Mouse (Mus musculus): ENCODE data around the gene Ccdc85b. TPM values are rescaled to one million over a fixed set of nuclear protein-coding genes. Genes with fewer than 3 reads are reported as not detected.

Gene Ccdc85b
- polyA plus RNA-seq, 1 experiment from 2014 or later: 7.8 TPM

- H3K4me3 ChIP-seq (ENCODE audit: low read length): no peak overlapping the region
These were observed 15.2 kb upstream of the Ccdc85b start for GRCm38 (mm10) chr19:5472857-5473256.

GRCm38 (mm10) chr19:5471846-5472245 lies 14.2 kb upstream of the Ccdc85b start:
- no peak overlapping the region for H3K27ac ChIP-seq (ENCODE audit: low read length)
- H3K4me2 ChIP-seq (replicated peaks; ENCODE audit: low read depth, low read length): no peak overlapping the region
- no peaks in the 10 kb centered on the region for H3K9me3 ChIP-seq (ENCODE audit: low read length)
- no peak for ATAC-seq (ENCODE audit: low FRiP score, low TSS enrichment)
- no peak overlapping the region for H3K9ac ChIP-seq (replicated peaks; ENCODE audit: low read length)
- no peaks in the 10 kb centered on the region for H3K27me3 ChIP-seq (ENCODE audit: insufficient read depth, low read length)
- WGBS: 60% methylated on average over 5 of the region's 5 CpGs
- H3K36me3 ChIP-seq (ENCODE audit: insufficient read depth, low read length): peaks cover 10% of the 10 kb centered on the region; the same call in 1 of the 2 replicates
- peaks cover 21% of the 10 kb centered on the region for H3K4me1 ChIP-seq (ENCODE audit: insufficient read depth, low read length)
- H3K4me3 ChIP-seq (ENCODE audit: low read length): no peak overlapping the region

More at GRCm38 (mm10) chr19:5472857-5473256, 15.2 kb upstream of the Ccdc85b start:
- Histone ChIP-seq H3K4me1 (ENCODE audit: insufficient read depth, low read length) (peaks cover 21% of the 10 kb centered on the region), H3K9ac (replicated peaks; ENCODE audit: low read length) (no peak overlapping the region), H3K9me3 (ENCODE audit: low read length) (no peaks in the 10 kb centered on the region), H3K36me3 (ENCODE audit: insufficient read depth, low read length) (peaks cover 4% of the 10 kb centered on the region; the same call in 1 of the 2 replicates), H3K27me3 (ENCODE audit: insufficient read depth, low read length) (no peaks in the 10 kb centered on the region), H3K4me2 (replicated peaks; ENCODE audit: low read depth, low read length) (no peak overlapping the region), H3K27ac (ENCODE audit: low read length) (no peak overlapping the region)
- ATAC-seq (ENCODE audit: low FRiP score, low TSS enrichment): no peak
- WGBS: 76% methylated on average over 3 of the region's 3 CpGs

GRCm38 (mm10) chr19:5468374-5468773 lies 10.7 kb upstream of the Ccdc85b start, which contains the start of gene Ctsw:
TSS of gene Ctsw (minus strand) at chr19:5468507.
- Histone ChIP-seq H3K4me2 (replicated peaks; ENCODE audit: low read depth, low read length) (no peak within 1 kb of the TSS), H3K9ac (replicated peaks; ENCODE audit: low read length) (no peak within 1 kb of the TSS), H3K4me1 (ENCODE audit: insufficient read depth, low read length) (peaks cover 11% of the 10 kb centered on the region; the same call in 1 of the 2 replicates), H3K36me3 (ENCODE audit: insufficient read depth, low read length) (peaks cover 40% of the 10 kb centered on the region), H3K4me3 (ENCODE audit: low read length) (no peak within 1 kb of the TSS), H3K27me3 (ENCODE audit: insufficient read depth, low read length) (no peaks in the 10 kb centered on the region), H3K9me3 (ENCODE audit: low read length) (no peaks in the 10 kb centered on the region), H3K27ac (ENCODE audit: low read length) (no peak within 1 kb of the TSS)
- no peak for ATAC-seq (ENCODE audit: low FRiP score, low TSS enrichment)
- WGBS: 61% methylated on average over 5 of the region's 5 CpGs

- H3K27me3 ChIP-seq (ENCODE audit: insufficient read depth, low read length): no peaks in the 10 kb centered on the region
- no peaks in the 10 kb centered on the region for H3K9me3 ChIP-seq (ENCODE audit: low read length)
- H3K36me3 ChIP-seq (ENCODE audit: insufficient read depth, low read length): peaks cover 50% of the 10 kb centered on the region
- no peak overlapping the region for H3K4me2 ChIP-seq (replicated peaks; ENCODE audit: low read depth, low read length)
- no peak overlapping the region for H3K27ac ChIP-seq (ENCODE audit: low read length)
- ATAC-seq (ENCODE audit: low FRiP score, low TSS enrichment): no peak
- peaks cover 9% of the 10 kb centered on the region; the same call in 1 of the 2 replicates for H3K4me1 ChIP-seq (ENCODE audit: insufficient read depth, low read length)
- 93% methylated on average over 6 of the region's 6 CpGs for WGBS
- no peak overlapping the region for H3K4me3 ChIP-seq (ENCODE audit: low read length)
- 0 out of 2 replicates have a peak overlapping the region, but pooled peaks have one; percentile 10 for H3K9ac ChIP-seq (replicated peaks; ENCODE audit: low read length)
These were observed 9.3 kb upstream of the Ccdc85b start for GRCm38 (mm10) chr19:5466916-5467500.

- Histone ChIP-seq H3K27ac (ENCODE audit: low read length) (no peak overlapping the region), H3K9ac (replicated peaks; ENCODE audit: low read length) (no peak overlapping the region), H3K9me3 (ENCODE audit: low read length) (no peaks in the 10 kb centered on the region), H3K4me1 (ENCODE audit: insufficient read depth, low read length) (peaks cover 16% of the 10 kb centered on the region), H3K4me3 (ENCODE audit: low read length) (no peak overlapping the region), H3K27me3 (ENCODE audit: insufficient read depth, low read length) (no peaks in the 10 kb centered on the region), H3K36me3 (ENCODE audit: insufficient read depth, low read length) (peaks cover 50% of the 10 kb centered on the region), H3K4me2 (replicated peaks; ENCODE audit: low read depth, low read length) (no peak overlapping the region)
- no peak for ATAC-seq (ENCODE audit: low FRiP score, low TSS enrichment)
- 93% methylated on average over 8 of the region's 8 CpGs for WGBS
These were observed 7.3 kb upstream of the Ccdc85b start for GRCm38 (mm10) chr19:5465037-5465436.

- peak; percentile 55 for ATAC-seq (ENCODE audit: low FRiP score, low TSS enrichment)
- 36% methylated on average over 15 of the region's 15 CpGs for WGBS
- Histone ChIP-seq H3K4me3 (ENCODE audit: low read length) (peak overlapping the region; percentile 25), H3K4me1 (ENCODE audit: insufficient read depth, low read length) (peaks cover 19% of the 10 kb centered on the region), H3K9me3 (ENCODE audit: low read length) (no peaks in the 10 kb centered on the region), H3K4me2 (replicated peaks; ENCODE audit: low read depth, low read length) (peak overlapping the region; percentile 43), H3K27ac (ENCODE audit: low read length) (peak overlapping the region; percentile 64), H3K27me3 (ENCODE audit: insufficient read depth, low read length) (no peaks in the 10 kb centered on the region), H3K36me3 (ENCODE audit: insufficient read depth, low read length) (peaks cover 50% of the 10 kb centered on the region), H3K9ac (replicated peaks; ENCODE audit: low read length) (peak overlapping the region; percentile 37)
These were observed 6.3 kb upstream of the Ccdc85b start for GRCm38 (mm10) chr19:5463791-5464562.

- peaks cover 19% of the 10 kb centered on the region for H3K4me1 ChIP-seq (ENCODE audit: insufficient read depth, low read length)
- no peaks in the 10 kb centered on the region for H3K9me3 ChIP-seq (ENCODE audit: low read length)
- peaks cover 50% of the 10 kb centered on the region for H3K36me3 ChIP-seq (ENCODE audit: insufficient read depth, low read length)
- no peak overlapping the region for H3K4me2 ChIP-seq (replicated peaks; ENCODE audit: low read depth, low read length)
- no peak overlapping the region for H3K27ac ChIP-seq (ENCODE audit: low read length)
- no peak overlapping the region for H3K4me3 ChIP-seq (ENCODE audit: low read length)
- no peak for ATAC-seq (ENCODE audit: low FRiP score, low TSS enrichment)
- no peak overlapping the region for H3K9ac ChIP-seq (replicated peaks; ENCODE audit: low read length)
- 91% methylated on average over 9 of the region's 9 CpGs for WGBS
- no peaks in the 10 kb centered on the region for H3K27me3 ChIP-seq (ENCODE audit: insufficient read depth, low read length)
These were observed 5.5 kb upstream of the Ccdc85b start for GRCm38 (mm10) chr19:5463212-5463611.

- no peak for ATAC-seq (ENCODE audit: low FRiP score, low TSS enrichment)
- H3K9ac ChIP-seq (replicated peaks; ENCODE audit: low read length): peak overlapping the region; percentile 86; the same call in 1 of the 2 replicates
- H3K4me1 ChIP-seq (ENCODE audit: insufficient read depth, low read length): peaks cover 23% of the 10 kb centered on the region
- WGBS: 86% methylated on average over 6 of the region's 6 CpGs
- H3K27me3 ChIP-seq (ENCODE audit: insufficient read depth, low read length): no peaks in the 10 kb centered on the region
- no peaks in the 10 kb centered on the region for H3K9me3 ChIP-seq (ENCODE audit: low read length)
- peak overlapping the region; percentile 94 for H3K4me2 ChIP-seq (replicated peaks; ENCODE audit: low read depth, low read length)
- peaks cover 35% of the 10 kb centered on the region for H3K36me3 ChIP-seq (ENCODE audit: insufficient read depth, low read length)
- H3K27ac ChIP-seq (ENCODE audit: low read length): no peak overlapping the region
- peak overlapping the region; percentile 79 for H3K4me3 ChIP-seq (ENCODE audit: low read length)
These were observed 3.7 kb upstream of the Ccdc85b start for GRCm38 (mm10) chr19:5461411-5461810.

GRCm38 (mm10) chr19:5460465-5460911 lies 2.8 kb upstream of the Ccdc85b start, which contains the start of gene Fibp:
TSS of gene Fibp (plus strand) at chr19:5460615.
- peak; percentile 43 for ATAC-seq (ENCODE audit: low FRiP score, low TSS enrichment)
- WGBS: under 1% methylated on average over 32 of the region's 32 CpGs
- Histone ChIP-seq H3K9ac (replicated peaks; ENCODE audit: low read length) (peak within 1 kb of the TSS; percentile 86), H3K9me3 (ENCODE audit: low read length) (no peaks in the 10 kb centered on the region), H3K36me3 (ENCODE audit: insufficient read depth, low read length) (peaks cover 26% of the 10 kb centered on the region; the same call in 1 of the 2 replicates), H3K27me3 (ENCODE audit: insufficient read depth, low read length) (no peaks in the 10 kb centered on the region), H3K4me3 (ENCODE audit: low read length) (peak within 1 kb of the TSS; percentile 79), H3K4me1 (ENCODE audit: insufficient read depth, low read length) (peaks cover 32% of the 10 kb centered on the region), H3K4me2 (replicated peaks; ENCODE audit: low read depth, low read length) (peak within 1 kb of the TSS; percentile 94), H3K27ac (ENCODE audit: low read length) (peak within 1 kb of the TSS; percentile 74; the same call in 1 of the 2 replicates)

Data from kidney, embryonic 16.5 days (tissue).